Mouse (Mus musculus) midbrain, postnatal 0 days (tissue): Measurements from ENCODE around the gene Leprot. TPM values are rescaled to one million over a fixed set of nuclear protein-coding genes. Genes with fewer than 3 reads are reported as not detected.

Source experiments
- ATAC-seq: fragments of 200-750 bp; cut with Nextera tagmentation; 2 replicates; pipeline ENCODE4 v1.8.0; 2017; ENCODE audit warnings: moderate number of reproducible peaks, mild to moderate bottlenecking, moderate TSS enrichment, moderate library complexity; ENCODE audit not compliant: low FRiP score
- DNase-seq: peaks from one replicate; pipeline ENCODE4 v3.0.0-alpha.2; 2015; ENCODE audit warnings: low spot score
- H3K27ac ChIP-seq: fragments of 300-500 bp; sonication (generic); 2 replicates; pipeline ENCODE4 v1.5.1; 2014; ENCODE audit warnings: low read depth, mild to moderate bottlenecking, low read length, mixed read lengths
- H3K27me3 ChIP-seq: fragments of 300-500 bp; sonication (generic); 2 replicates; pipeline ENCODE4 v1.6.1; 2014; ENCODE audit warnings: low read length, control low read depth, mixed read lengths; ENCODE audit not compliant: insufficient read depth
- H3K36me3 ChIP-seq: fragments of 300-500 bp; sonication (generic); 2 replicates; pipeline ENCODE4 v1.6.1; 2014; ENCODE audit warnings: low read length, control low read depth, mixed read lengths; ENCODE audit not compliant: insufficient read depth
- H3K4me1 ChIP-seq: fragments of 300-500 bp; sonication (generic); 2 replicates; pipeline ENCODE4 v1.6.1; 2014; ENCODE audit warnings: mild to moderate bottlenecking, control low read depth, antibody characterized with exemption, low read length, mixed read lengths; ENCODE audit not compliant: insufficient read depth
- H3K4me2 ChIP-seq: fragments of 300-500 bp; sonication (generic); 2 replicates; pipeline ENCODE4 v1.6.1; 2014; ENCODE audit warnings: low read depth, mild to moderate bottlenecking, low read length, mixed read lengths; ENCODE audit not compliant: poor library complexity, severe bottlenecking
- H3K4me3 ChIP-seq: fragments of 300-500 bp; sonication (generic); 2 replicates; pipeline ENCODE4 v1.5.1; 2014; ENCODE audit warnings: low read depth, mild to moderate bottlenecking, low read length, moderate library complexity
- H3K9ac ChIP-seq: fragments of 300-500 bp; sonication (generic); replicated peaks from 2 replicates; pipeline ENCODE4 v1.6.1; 2014; ENCODE audit warnings: mild to moderate bottlenecking, low read length, moderate library complexity, mixed read lengths; ENCODE audit not compliant: poor library complexity, severe bottlenecking
- H3K9me3 ChIP-seq: fragments of 300-500 bp; sonication (generic); 2 replicates; pipeline ENCODE4 v1.6.1; 2016; ENCODE audit warnings: low read length, control low read depth
- CTCF ChIP-seq: IDR thresholded peaks from 2 replicates; pipeline ENCODE4 v1.5.1; 2016; ENCODE audit warnings: antibody characterized with exemption, mild to moderate bottlenecking
- WGBS: fragments of 180-500 bp; shearing (Covaris S2); extraction: QIAGEN DNeasy Blood & Tissue Kit; methylation state at CpG from one replicate; pipeline ENCODE4 v1.1.7; 2014; 5-methylcytosine and 5-hydroxymethylcytosine counted together
- polyA plus RNA-seq: library from polyadenylated mRNA; unstranded; fragments of >200 nt; fragmentation: Nextera tagmentation; extraction: Ambion mirVana; gene quantifications from 2 replicates; pipeline ENCODE4 v1.2.1, GENCODE M21; 2015
- total RNA-seq: library from RNA; depleted of rRNA; stranded (reverse); fragments of >200 nt; gene quantifications from 2 replicates; pipeline ENCODE4 v1.2.3, GENCODE M21; 2014

Leprot gene
- total and polyA plus RNA-seq, 2 experiments from 2014 or later = 60.2 to 90.3 TPM

GRCm38 (mm10) chr4:101646857-101647195 lies 692 bp upstream of the Leprot start:
- Histone ChIP-seq H3K4me2 (peak overlapping the region; percentile 66), H3K4me1 (peaks cover 3% of the 10 kb centered on the region; the same call in 1 of the 2 replicates), H3K9me3 (no peaks in the 10 kb centered on the region), H3K9ac (peak overlapping the region; percentile 80; the same call in 1 of the 2 replicates), H3K27ac (peak overlapping the region; percentile 52; the same call in 1 of the 2 replicates), H3K36me3 (0 out of 2 replicates have a peak, but pooled peaks cover 3% of the 10 kb centered on the region), H3K4me3 (peak overlapping the region; percentile 82), H3K27me3 (no peaks in the 10 kb centered on the region)
- peak; percentile 15 for ATAC-seq
- no peak for DNase-seq
- TF ChIP-seq CTCF = no peak
- WGBS = under 1% methylated on average over 8 of the region's 8 CpGs

GRCm38 (mm10) chr4:101647976-101648642 lies 591 bp downstream of the Leprot start:
- peak overlapping the region; percentile 66 for H3K4me2 ChIP-seq
- DNase-seq = no peak
- H3K27ac ChIP-seq = peak overlapping the region; percentile 88
- WGBS = under 1% methylated on average over 20 of the region's 20 CpGs
- H3K27me3 ChIP-seq = no peaks in the 10 kb centered on the region
- no peak for ATAC-seq
- no peaks in the 10 kb centered on the region for H3K36me3 ChIP-seq
- H3K9me3 ChIP-seq = no peaks in the 10 kb centered on the region
- peak overlapping the region; percentile 80 for H3K9ac ChIP-seq
- no peak for TF ChIP-seq CTCF
- H3K4me3 ChIP-seq = peak overlapping the region; percentile 82
- peaks cover 3% of the 10 kb centered on the region; the same call in 1 of the 2 replicates for H3K4me1 ChIP-seq

GRCm38 (mm10) chr4:101648745-101649144 lies 1.2 kb downstream of the Leprot start:
- Histone ChIP-seq H3K36me3 (no peaks in the 10 kb centered on the region), H3K4me2 (peak overlapping the region; percentile 66), H3K27me3 (no peaks in the 10 kb centered on the region), H3K9ac (no peak overlapping the region), H3K4me3 (peak overlapping the region; percentile 82), H3K9me3 (no peaks in the 10 kb centered on the region), H3K4me1 (peaks cover 3% of the 10 kb centered on the region; the same call in 1 of the 2 replicates), H3K27ac (no peak overlapping the region)
- DNase-seq = no peak
- ATAC-seq = no peak
- WGBS = 86% methylated on average over 1 of the region's 1 CpGs
- TF ChIP-seq CTCF = no peak

GRCm38 (mm10) chr4:101650961-101651360 lies 3.4 kb downstream of the Leprot start:
- Histone ChIP-seq H3K4me1 (peaks cover 3% of the 10 kb centered on the region; the same call in 1 of the 2 replicates), H3K4me3 (no peak overlapping the region), H3K27ac (no peak overlapping the region), H3K4me2 (no peak overlapping the region), H3K9me3 (no peaks in the 10 kb centered on the region), H3K27me3 (no peaks in the 10 kb centered on the region), H3K9ac (no peak overlapping the region), H3K36me3 (no peaks in the 10 kb centered on the region)
- TF ChIP-seq CTCF = no peak
- 90% methylated on average over 2 of the region's 2 CpGs for WGBS
- DNase-seq = no peak
- ATAC-seq = no peak

- ATAC-seq (no peak), DNase-seq (no peak)
- WGBS = 94% methylated on average over 6 of the region's 6 CpGs
- Histone ChIP-seq H3K27ac (no peak overlapping the region), H3K36me3 (no peaks in the 10 kb centered on the region; the same call in 1 of the 2 replicates), H3K27me3 (no peaks in the 10 kb centered on the region), H3K4me3 (no peak overlapping the region), H3K9ac (no peak overlapping the region), H3K9me3 (no peaks in the 10 kb centered on the region), H3K4me2 (no peak overlapping the region), H3K4me1 (peaks cover under 1% of the 10 kb centered on the region; the same call in 1 of the 2 replicates)
- TF ChIP-seq CTCF = no peak
These were observed 6.7 kb downstream of the Leprot start for GRCm38 (mm10) chr4:101654256-101654655.

GRCm38 (mm10) chr4:101654788-101655414 lies 7.4 kb downstream of the Leprot start:
- Histone ChIP-seq H3K4me2 (no peak overlapping the region), H3K4me1 (no peaks in the 10 kb centered on the region), H3K27ac (no peak overlapping the region), H3K36me3 (peaks cover 4% of the 10 kb centered on the region; the same call in 1 of the 2 replicates), H3K9ac (no peak overlapping the region), H3K4me3 (no peak overlapping the region), H3K27me3 (no peaks in the 10 kb centered on the region), H3K9me3 (no peaks in the 10 kb centered on the region)
- ATAC-seq (no peak), DNase-seq (no peak)
- TF ChIP-seq CTCF = no peak
- 89% methylated on average over 4 of the region's 4 CpGs for WGBS
